Mouse (Mus musculus) hindbrain, embryonic 10.5 days (tissue): Measurements from ENCODE around the gene 2210408I21Rik. TPM values are rescaled to one million over a fixed set of nuclear protein-coding genes. Genes with fewer than 3 reads are reported as not detected.

Experiments
- DNase-seq: peaks from one replicate; pipeline ENCODE4 v3.0.0-alpha.2; 2017; ENCODE audit warnings: low spot score
- H3K27ac ChIP-seq: fragments of 300-500 bp; sonication (generic); 2 replicates; pipeline ENCODE4 v1.5.1; 2016; ENCODE audit warnings: mild to moderate bottlenecking, moderate library complexity
- H3K27me3 ChIP-seq: fragments of 300-500 bp; sonication (generic); 2 replicates; pipeline ENCODE4 v1.6.1; 2016; ENCODE audit warnings: mild to moderate bottlenecking; ENCODE audit not compliant: poor library complexity, insufficient read depth, severe bottlenecking
- H3K36me3 ChIP-seq: fragments of 300-500 bp; sonication (generic); 2 replicates; pipeline ENCODE4 v1.6.1; 2016; ENCODE audit warnings: mild to moderate bottlenecking, moderate library complexity
- H3K4me1 ChIP-seq: fragments of 300-500 bp; sonication (generic); replicated peaks from 2 replicates; pipeline ENCODE4 v1.6.1; 2016; ENCODE audit warnings: mild to moderate bottlenecking
- H3K4me3 ChIP-seq: fragments of 300-500 bp; sonication (generic); 2 replicates; pipeline ENCODE4 v1.5.1; 2016; ENCODE audit warnings: mild to moderate bottlenecking, moderate library complexity
- H3K9me3 ChIP-seq: fragments of 300-500 bp; sonication (generic); 2 replicates; pipeline ENCODE4 v1.6.1; 2016; ENCODE audit warnings: mild to moderate bottlenecking, moderate library complexity
- WGBS: fragments of 180-500 bp; shearing (Covaris S2); methylation state at CpG from one replicate; pipeline ENCODE4 v1.1.7; 2016; 5-methylcytosine and 5-hydroxymethylcytosine counted together
- polyA plus RNA-seq: library from polyadenylated mRNA; unstranded; fragments of >200 nt; fragmentation: Nextera tagmentation; extraction: Ambion mirVana; gene quantifications from 2 replicates; pipeline ENCODE4 v1.2.1, GENCODE M21; 2016

Gene 2210408I21Rik
- polyA plus RNA-seq, 1 experiment from 2014 or later: 9.3 TPM

GRCm38 (mm10) chr13:77213196-77213595, 77.9 kb downstream of the 2210408I21Rik start:
- DNase-seq: no peak
- H3K4me3 ChIP-seq: no peak overlapping the region
- H3K9me3 ChIP-seq: no peaks in the 10 kb centered on the region
- no peak overlapping the region for H3K27ac ChIP-seq
- H3K27me3 ChIP-seq: no peaks in the 10 kb centered on the region
- no peaks in the 10 kb centered on the region for H3K36me3 ChIP-seq
- H3K4me1 ChIP-seq: no peaks in the 10 kb centered on the region

GRCm38 (mm10) chr13:77215460-77215859, 80.1 kb downstream of the 2210408I21Rik start:
- no peak overlapping the region for H3K27ac ChIP-seq
- no peaks in the 10 kb centered on the region for H3K27me3 ChIP-seq
- WGBS: 82% methylated on average over 2 of the region's 2 CpGs
- no peaks in the 10 kb centered on the region for H3K4me1 ChIP-seq
- H3K4me3 ChIP-seq: no peak overlapping the region
- no peaks in the 10 kb centered on the region for H3K9me3 ChIP-seq
- H3K36me3 ChIP-seq: no peaks in the 10 kb centered on the region
- DNase-seq: no peak

GRCm38 (mm10) chr13:77217672-77218280, 82.4 kb downstream of the 2210408I21Rik start:
- Histone ChIP-seq H3K9me3 (no peaks in the 10 kb centered on the region), H3K27me3 (no peaks in the 10 kb centered on the region), H3K4me1 (no peaks in the 10 kb centered on the region), H3K4me3 (no peak overlapping the region), H3K36me3 (no peaks in the 10 kb centered on the region), H3K27ac (no peak overlapping the region)
- WGBS: 88% methylated on average over 4 of the region's 4 CpGs
- no peak for DNase-seq

- H3K27ac ChIP-seq: no peak overlapping the region
- no peaks in the 10 kb centered on the region for H3K9me3 ChIP-seq
- no peaks in the 10 kb centered on the region for H3K27me3 ChIP-seq
- no peaks in the 10 kb centered on the region for H3K36me3 ChIP-seq
- WGBS: 86% methylated on average over 2 of the region's 2 CpGs
- no peak for DNase-seq
- no peak overlapping the region for H3K4me3 ChIP-seq
- no peaks in the 10 kb centered on the region for H3K4me1 ChIP-seq
Measured at GRCm38 (mm10) chr13:77221072-77221471, 85.7 kb downstream of the 2210408I21Rik start.

- Histone ChIP-seq H3K36me3 (no peaks in the 10 kb centered on the region), H3K27ac (no peak overlapping the region), H3K4me1 (no peaks in the 10 kb centered on the region), H3K27me3 (no peaks in the 10 kb centered on the region), H3K9me3 (no peaks in the 10 kb centered on the region), H3K4me3 (no peak overlapping the region)
- 94% methylated on average over 6 of the region's 6 CpGs for WGBS
- no peak for DNase-seq
Measured at GRCm38 (mm10) chr13:77256541-77256940, 121.2 kb downstream of the 2210408I21Rik start.

- WGBS: 66% methylated on average over 3 of the region's 3 CpGs
Measured at GRCm38 (mm10) chr13:77262715-77263338, 127.5 kb downstream of the 2210408I21Rik start.

GRCm38 (mm10) chr13:77263400-77264179, 128.2 kb downstream of the 2210408I21Rik start:
- no peaks in the 10 kb centered on the region for H3K36me3 ChIP-seq
- no peaks in the 10 kb centered on the region for H3K27me3 ChIP-seq
- H3K27ac ChIP-seq: no peak overlapping the region
- H3K4me1 ChIP-seq: no peaks in the 10 kb centered on the region
- 64% methylated on average over 7 of the region's 7 CpGs for WGBS
- H3K4me3 ChIP-seq: no peak overlapping the region
- DNase-seq: peak; percentile 8
- no peaks in the 10 kb centered on the region for H3K9me3 ChIP-seq

More at GRCm38 (mm10) chr13:77262715-77263338, 127.5 kb downstream of the 2210408I21Rik start:
- Histone ChIP-seq H3K4me1 (no peaks in the 10 kb centered on the region), H3K4me3 (no peak overlapping the region), H3K27ac (no peak overlapping the region), H3K9me3 (no peaks in the 10 kb centered on the region), H3K27me3 (no peaks in the 10 kb centered on the region), H3K36me3 (no peaks in the 10 kb centered on the region)
- DNase-seq: no peak

- no peak for DNase-seq
- WGBS: 82% methylated on average over 1 of the region's 1 CpGs
- no peak overlapping the region for H3K27ac ChIP-seq
- no peaks in the 10 kb centered on the region for H3K4me1 ChIP-seq
- no peaks in the 10 kb centered on the region for H3K9me3 ChIP-seq
- no peaks in the 10 kb centered on the region for H3K27me3 ChIP-seq
- no peaks in the 10 kb centered on the region for H3K36me3 ChIP-seq
- no peak overlapping the region for H3K4me3 ChIP-seq
Measured at GRCm38 (mm10) chr13:77264481-77264880, 129.1 kb downstream of the 2210408I21Rik start.

- no peaks in the 10 kb centered on the region for H3K27me3 ChIP-seq
- H3K27ac ChIP-seq: no peak overlapping the region
- H3K9me3 ChIP-seq: no peaks in the 10 kb centered on the region
- no peak overlapping the region for H3K4me3 ChIP-seq
- 80% methylated on average over 3 of the region's 3 CpGs for WGBS
- DNase-seq: no peak
- H3K4me1 ChIP-seq: peaks cover 3% of the 10 kb centered on the region; the same call in 1 of the 2 replicates
- H3K36me3 ChIP-seq: no peaks in the 10 kb centered on the region
Measured at GRCm38 (mm10) chr13:77275172-77275747, 139.9 kb downstream of the 2210408I21Rik start.

GRCm38 (mm10) chr13:77278659-77279413, 143.5 kb downstream of the 2210408I21Rik start:
- Histone ChIP-seq H3K36me3 (no peaks in the 10 kb centered on the region), H3K9me3 (no peaks in the 10 kb centered on the region), H3K27ac (no peak overlapping the region), H3K4me3 (no peak overlapping the region), H3K4me1 (no peaks in the 10 kb centered on the region; the same call in 1 of the 2 replicates), H3K27me3 (no peaks in the 10 kb centered on the region)
- 66% methylated on average over 7 of the region's 7 CpGs for WGBS
- no peak for DNase-seq

- DNase-seq: no peak
- Histone ChIP-seq H3K27me3 (no peaks in the 10 kb centered on the region), H3K36me3 (no peaks in the 10 kb centered on the region), H3K27ac (no peak overlapping the region), H3K4me1 (no peaks in the 10 kb centered on the region), H3K9me3 (no peaks in the 10 kb centered on the region), H3K4me3 (no peak overlapping the region)
- 92% methylated on average over 3 of the region's 3 CpGs for WGBS
Measured at GRCm38 (mm10) chr13:77295519-77295918, 160.2 kb downstream of the 2210408I21Rik start.

GRCm38 (mm10) chr13:77324101-77324500, 188.8 kb downstream of the 2210408I21Rik start:
- Histone ChIP-seq H3K4me3 (no peak overlapping the region), H3K36me3 (no peaks in the 10 kb centered on the region), H3K27ac (no peak overlapping the region), H3K4me1 (peaks cover 6% of the 10 kb centered on the region), H3K9me3 (no peaks in the 10 kb centered on the region), H3K27me3 (no peaks in the 10 kb centered on the region)
- DNase-seq: no peak
- WGBS: 68% methylated on average over 1 of the region's 1 CpGs
